Mouse (Mus musculus) macrophage (primary cell): ENCODE data around the gene Xpnpep2. TPM values are rescaled to one million over a fixed set of nuclear protein-coding genes. Genes with fewer than 3 reads are reported as not detected.
A peak's percentile ranks its signal among the peaks of the same experiment; 100 is the strongest.

Experiments used
- H3K27ac ChIP-seq: fragments of 350-480 bp; formaldehyde crosslinking; 2 replicates; pipeline ENCODE4 v1.9.0; 2021
- H3K36me3 ChIP-seq: fragments of 350-480 bp; formaldehyde crosslinking; 2 replicates; pipeline ENCODE4 v1.9.0; 2021; ENCODE audit errors: inconsistent target
- H3K4me3 ChIP-seq: fragments of 350-480 bp; formaldehyde crosslinking; 2 replicates; pipeline ENCODE4 v1.9.0; 2021; ENCODE audit errors: inconsistent target
- H3K79me2 ChIP-seq: fragments of 350-480 bp; formaldehyde crosslinking; 2 replicates; pipeline ENCODE4 v1.9.0; 2021; ENCODE audit errors: inconsistent target
- WGBS: methylation state at CpG from one replicate; pipeline ENCODE4 v1.1.7; 2026; ENCODE audit warnings: inconsistent platforms; ENCODE audit not compliant: missing documents; 5-methylcytosine and 5-hydroxymethylcytosine counted together
- polyA plus RNA-seq: library from polyadenylated mRNA; stranded (reverse); fragments of 250-400 nt; gene quantifications from 3 replicates; pipeline ENCODE4 v1.2.4, GENCODE M21; 2018; ENCODE audit warnings: inconsistent platforms

The Xpnpep2 gene
- polyA plus RNA-seq, 1 experiment from 2014 or later, result not detected

DNA sequence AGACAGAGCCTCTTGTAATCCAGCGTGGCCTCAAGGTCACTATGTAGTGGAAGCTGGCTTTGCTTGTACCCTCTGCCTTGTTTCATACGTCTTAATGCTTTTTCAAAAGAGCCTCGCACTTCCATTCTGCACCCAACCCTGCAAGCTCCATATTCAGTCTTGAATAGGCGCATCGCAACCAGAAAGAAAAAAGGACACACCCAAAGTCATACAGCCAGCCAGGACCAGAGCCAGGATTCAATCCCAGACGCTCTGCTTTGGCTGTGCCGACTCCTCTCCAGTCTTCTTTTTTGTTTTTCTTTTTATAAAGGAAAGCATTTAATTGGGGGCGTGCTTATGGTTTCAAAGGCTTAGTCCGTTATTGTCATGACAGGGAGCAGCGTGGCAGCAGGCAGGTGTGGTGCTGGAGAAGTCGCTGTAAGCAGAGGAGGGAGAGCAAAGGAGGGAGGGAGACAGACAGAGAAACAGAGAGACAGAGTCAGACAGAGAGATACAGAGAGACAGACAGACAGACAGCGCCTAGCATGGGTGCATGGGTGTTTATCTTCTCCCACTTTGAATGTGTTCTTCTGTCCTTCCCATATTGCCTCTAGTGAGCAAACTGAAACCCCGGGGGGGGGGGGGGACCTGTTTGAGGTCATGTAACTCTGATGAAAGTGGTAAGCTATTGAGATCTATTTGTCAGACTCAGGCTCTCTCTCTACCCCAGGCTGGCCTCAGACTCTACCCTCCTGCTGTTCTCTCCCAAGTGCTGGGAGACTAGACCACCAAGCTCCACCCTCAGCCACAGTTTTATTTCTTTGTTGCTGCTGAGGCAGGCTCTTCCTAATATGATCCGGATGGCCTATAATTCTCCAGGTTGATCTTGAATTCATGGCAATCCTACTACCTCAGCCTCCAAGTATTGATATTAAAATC lies 31.1 kb downstream of the Xpnpep2 start:
- H3K4me3 ChIP-seq, result no peak overlapping the region
- H3K27ac ChIP-seq, result peak overlapping the region; percentile 65
- H3K36me3 ChIP-seq, result no peaks in the 10 kb centered on the region
- no peaks in the 10 kb centered on the region for H3K79me2 ChIP-seq
- 62% methylated on average over 14 of the region's 14 CpGs for WGBS

DNA sequence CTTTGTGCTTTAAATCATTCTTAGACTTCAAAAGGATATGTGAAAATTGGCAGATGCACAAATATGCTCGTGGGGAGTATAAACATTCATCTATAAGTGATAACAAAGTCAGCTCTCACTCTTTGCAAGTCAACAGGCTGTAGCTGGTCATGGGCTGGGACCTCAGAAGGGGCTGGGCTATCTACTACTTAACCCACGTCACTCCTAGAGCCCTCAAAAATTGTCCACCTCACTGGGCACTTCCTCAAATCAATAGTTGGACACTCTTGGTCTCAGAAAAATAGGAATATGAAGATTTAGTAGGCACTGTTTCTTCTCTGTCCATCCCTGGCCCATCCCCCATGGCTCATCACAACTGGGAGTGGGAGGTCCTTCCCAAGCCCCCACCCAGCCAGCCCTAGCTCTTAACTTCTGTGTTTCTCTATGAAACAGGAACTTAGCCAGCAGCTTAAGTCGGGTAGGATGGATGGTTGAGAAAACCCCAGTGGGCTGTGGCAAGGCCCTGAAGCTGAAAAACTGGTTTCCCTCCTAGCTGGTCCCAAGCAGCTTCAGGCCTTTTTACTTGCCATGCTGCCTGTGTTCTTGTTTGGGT lies 31.9 kb downstream of the Xpnpep2 start:
- peak overlapping the region; percentile 65 for H3K27ac ChIP-seq
- no peaks in the 10 kb centered on the region for H3K79me2 ChIP-seq
- no peaks in the 10 kb centered on the region for H3K36me3 ChIP-seq
- no peak overlapping the region for H3K4me3 ChIP-seq
- WGBS, result 23% methylated on average over 3 of the region's 3 CpGs

DNA sequence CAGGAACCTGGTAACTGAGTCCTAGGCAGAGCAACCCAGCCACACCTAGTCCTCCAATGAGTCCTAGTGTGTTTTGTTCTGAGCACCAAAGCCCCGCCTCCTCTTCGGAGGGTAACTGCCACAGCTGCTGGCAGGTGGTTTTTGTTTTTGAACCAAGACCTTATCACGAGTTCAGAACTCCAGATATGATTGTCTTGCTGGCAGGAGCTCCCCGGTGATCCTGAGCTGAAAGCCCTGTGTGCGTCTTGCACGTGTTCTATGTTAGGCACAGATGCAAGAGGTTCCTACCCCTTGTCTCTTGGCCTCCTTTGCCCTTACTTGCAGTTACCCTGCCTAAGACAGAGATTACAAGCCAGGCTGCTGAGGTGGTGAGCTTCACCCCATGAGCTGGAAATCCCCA lies 33.0 kb downstream of the Xpnpep2 start:
- H3K27ac ChIP-seq, result peak overlapping the region; percentile 65; the same call in 1 of the 2 replicates
- H3K4me3 ChIP-seq, result no peak overlapping the region
- H3K36me3 ChIP-seq, result no peaks in the 10 kb centered on the region
- WGBS, result 58% methylated on average over 6 of the region's 6 CpGs
- peaks cover 2% of the 10 kb centered on the region for H3K79me2 ChIP-seq

DNA sequence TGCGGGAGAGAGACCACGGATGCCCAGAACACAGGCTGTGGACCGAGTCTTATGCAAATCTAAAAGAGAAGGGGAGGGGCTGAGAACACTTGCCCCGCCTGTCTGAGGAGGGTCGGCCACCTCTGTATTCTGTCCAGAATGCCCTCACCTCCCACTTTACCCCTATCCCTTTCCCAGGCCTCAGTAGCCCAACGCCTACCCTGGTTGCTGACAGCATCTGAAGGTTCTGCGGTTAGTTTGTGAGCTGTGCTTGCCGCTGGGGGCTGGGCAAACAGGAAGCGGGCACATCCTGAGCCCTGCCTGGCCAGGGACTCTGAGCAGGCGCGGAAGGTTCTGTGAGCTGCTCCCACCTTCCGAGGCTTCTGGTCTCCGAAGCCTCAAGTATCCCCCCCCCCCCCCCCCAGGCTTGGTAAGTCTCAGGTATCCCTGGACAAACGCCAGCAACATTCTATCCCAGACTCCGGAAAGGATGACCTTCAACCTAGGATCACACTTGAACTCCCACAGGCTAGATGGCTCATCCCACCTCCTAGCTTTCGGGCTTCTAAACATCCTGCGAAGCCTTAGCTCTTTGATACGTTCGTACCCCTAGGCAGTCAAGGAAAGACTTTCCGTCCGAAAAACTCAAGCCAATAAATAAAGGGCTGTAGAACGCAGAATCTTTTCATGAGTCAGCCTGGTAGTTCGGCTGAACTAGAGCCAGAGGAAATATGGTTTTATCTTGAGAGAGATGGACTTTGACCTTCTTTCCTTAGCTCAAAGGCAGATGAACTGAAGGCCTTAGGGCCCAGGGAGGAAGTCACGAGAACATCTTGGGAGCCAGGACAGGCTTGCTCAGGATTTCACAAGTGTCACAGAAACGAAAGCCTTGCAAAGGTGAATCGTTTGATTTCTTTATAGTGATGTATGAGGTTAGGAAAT lies 35.1 kb downstream of the Xpnpep2 start:
- Histone ChIP-seq H3K27ac (peak overlapping the region; percentile 79), H3K36me3 (no peaks in the 10 kb centered on the region)
- 29% methylated on average over 21 of the region's 26 CpGs for WGBS

DNA sequence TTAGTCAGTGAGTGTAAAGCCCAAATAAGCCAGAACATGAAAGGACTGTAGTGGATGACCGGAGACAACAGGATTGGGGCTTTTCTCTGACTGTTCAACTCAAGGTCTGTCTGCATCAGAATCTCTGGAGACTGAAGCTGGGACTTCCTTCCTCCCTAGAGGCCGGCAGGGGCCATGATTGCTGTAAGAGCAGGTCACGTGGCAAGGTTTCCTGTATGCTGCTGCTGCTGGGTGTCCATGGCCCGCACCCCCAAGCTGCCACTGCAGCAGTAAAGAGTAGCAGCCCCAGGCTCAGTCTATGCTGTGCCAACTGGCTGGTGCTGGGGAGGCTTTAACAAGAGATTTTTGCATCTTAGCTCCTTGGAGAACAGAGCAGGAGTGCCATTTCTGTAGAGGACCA lies 37.7 kb downstream of the Xpnpep2 start, which contains the start of gene Sash3:
Gene Sash3, plus strand, starts transcription at position 175 of the 400 bp plus-strand sequence.
- Histone ChIP-seq H3K36me3 (no peaks in the 10 kb centered on the region), H3K79me2 (peaks cover 50% of the 10 kb centered on the region), H3K4me3 (peak within 1 kb of the TSS; percentile 60), H3K27ac (peak within 1 kb of the TSS; percentile 88)
- WGBS, result 16% methylated on average over 4 of the region's 4 CpGs

More for the DNA sequence above, 35.1 kb downstream of the Xpnpep2 start:
- Histone ChIP-seq H3K4me3 (no peak overlapping the region; the same call in 1 of the 2 replicates), H3K79me2 (peaks cover 24% of the 10 kb centered on the region)

DNA sequence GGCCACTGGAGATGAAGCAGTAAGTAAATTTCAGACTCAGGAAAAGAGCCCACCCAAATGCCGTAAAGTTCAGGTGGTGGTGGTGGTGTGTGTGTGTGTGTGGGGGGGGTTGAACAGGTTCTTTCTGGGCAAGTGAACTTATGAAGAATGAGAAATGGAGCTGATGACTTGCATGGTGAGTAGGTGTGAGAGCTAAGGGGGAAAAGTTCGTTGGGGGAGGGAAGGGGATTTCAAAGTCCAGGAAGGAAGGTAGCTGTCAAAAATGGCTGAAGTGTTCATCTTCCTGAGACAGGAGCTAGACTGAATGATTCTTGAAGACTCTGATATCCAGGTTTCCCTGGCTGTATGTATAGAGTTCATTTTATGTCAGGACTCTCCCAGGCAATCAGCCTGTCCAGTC lies 38.7 kb downstream of the Xpnpep2 start:
- H3K79me2 ChIP-seq, result peaks cover 59% of the 10 kb centered on the region
- H3K36me3 ChIP-seq, result no peaks in the 10 kb centered on the region
- H3K27ac ChIP-seq, result peak overlapping the region; percentile 88
- WGBS, result 22% methylated on average over 1 of the region's 2 CpGs
- H3K4me3 ChIP-seq, result peak overlapping the region; percentile 60

DNA sequence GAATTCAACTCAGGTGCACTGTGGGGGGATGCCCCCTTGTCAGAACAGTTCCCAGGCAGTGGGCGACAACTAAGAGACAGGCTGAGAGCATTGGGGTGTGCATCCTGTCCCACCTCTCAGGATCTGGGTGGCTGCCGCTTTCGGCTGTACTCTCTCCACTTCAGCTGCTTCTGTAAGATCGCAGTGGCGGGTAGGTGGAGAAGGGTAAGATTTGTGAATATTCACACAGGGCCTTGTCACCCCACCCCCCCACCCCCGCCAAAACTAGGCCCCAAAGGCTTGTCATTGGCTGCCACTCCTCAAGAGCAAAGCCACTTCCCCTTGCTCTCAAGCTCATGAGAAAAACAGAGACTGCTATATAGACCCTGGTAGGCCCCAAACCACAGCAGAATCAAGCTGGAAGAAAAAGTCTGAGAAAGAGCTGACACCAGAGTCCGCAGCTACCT lies 39.2 kb downstream of the Xpnpep2 start:
- peak overlapping the region; percentile 88 for H3K27ac ChIP-seq
- no peaks in the 10 kb centered on the region for H3K36me3 ChIP-seq
- H3K79me2 ChIP-seq, result peaks cover 65% of the 10 kb centered on the region
- 30% methylated on average over 7 of the region's 7 CpGs for WGBS
- H3K4me3 ChIP-seq, result peak overlapping the region; percentile 60

DNA sequence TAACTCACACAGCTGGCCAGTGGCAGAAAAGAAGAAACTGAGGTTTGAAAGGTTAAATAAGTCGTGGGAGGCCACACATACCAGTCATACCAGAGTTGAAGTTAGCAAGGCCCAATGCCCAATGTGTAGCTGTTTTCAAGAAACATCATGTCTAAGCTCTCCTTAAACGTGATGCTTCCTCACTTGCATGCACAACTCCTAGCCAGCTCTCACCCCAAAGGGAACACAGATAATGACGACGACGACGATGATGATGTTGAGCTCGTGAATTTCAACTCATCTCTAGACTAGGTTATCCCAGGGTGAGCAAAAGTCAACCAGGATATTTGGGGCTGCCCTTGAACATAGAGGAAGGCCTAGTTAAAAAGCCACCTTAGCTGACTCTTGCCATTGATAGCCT lies 43.6 kb downstream of the Xpnpep2 start:
- H3K36me3 ChIP-seq, result 0 out of 2 replicates have a peak, but pooled peaks cover 5% of the 10 kb centered on the region
- WGBS, result 69% methylated on average over 7 of the region's 7 CpGs
- peaks cover 76% of the 10 kb centered on the region for H3K79me2 ChIP-seq
- H3K4me3 ChIP-seq, result no peak overlapping the region
- H3K27ac ChIP-seq, result no peak overlapping the region

DNA sequence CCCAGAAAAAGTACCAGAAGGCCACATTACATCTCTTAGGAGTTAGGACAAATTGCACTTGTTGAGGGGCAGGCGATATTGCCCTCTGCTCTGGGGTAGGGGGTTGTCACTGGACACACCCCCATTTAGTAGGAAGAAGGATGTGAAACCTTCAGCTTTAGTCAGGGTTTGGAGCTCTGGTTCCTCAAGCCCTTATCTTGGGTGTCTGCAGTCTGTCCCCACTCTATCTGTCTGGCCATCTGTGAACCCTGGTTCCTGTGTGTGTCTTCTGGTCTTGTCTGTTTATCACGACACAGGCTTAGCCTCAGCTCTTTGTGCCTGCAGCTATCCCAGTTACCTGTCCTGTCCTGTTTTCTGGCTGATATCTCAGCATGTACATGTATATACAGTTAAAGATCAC lies 44.9 kb downstream of the Xpnpep2 start:
- 0 out of 2 replicates have a peak, but pooled peaks cover 7% of the 10 kb centered on the region for H3K36me3 ChIP-seq
- peaks cover 63% of the 10 kb centered on the region for H3K79me2 ChIP-seq
- no peak overlapping the region for H3K27ac ChIP-seq
- 33% methylated on average over 2 of the region's 2 CpGs for WGBS
- no peak overlapping the region for H3K4me3 ChIP-seq

DNA sequence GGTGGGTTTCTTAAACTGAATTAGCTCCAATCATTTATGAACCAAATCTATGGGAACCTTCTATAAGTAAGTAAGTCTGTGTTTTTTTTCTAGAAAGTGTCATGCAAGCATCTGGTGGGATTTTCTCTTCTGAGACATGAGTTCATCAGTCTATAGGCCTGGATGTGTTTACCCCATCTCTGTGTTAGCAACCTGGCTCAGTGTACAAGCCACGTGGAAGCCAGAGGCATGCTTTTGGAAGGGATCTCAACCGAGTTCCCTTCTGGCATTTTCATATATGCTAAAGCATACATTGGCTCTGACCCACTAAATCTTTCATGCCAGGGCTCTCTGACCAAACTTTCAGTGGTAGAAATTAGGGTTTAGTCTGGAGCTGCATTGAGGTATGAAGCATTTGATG lies 45.4 kb downstream of the Xpnpep2 start:
- 56% methylated on average over 2 of the region's 2 CpGs for WGBS
- Histone ChIP-seq H3K36me3 (0 out of 2 replicates have a peak, but pooled peaks cover 10% of the 10 kb centered on the region), H3K79me2 (peaks cover 57% of the 10 kb centered on the region), H3K4me3 (no peak overlapping the region), H3K27ac (no peak overlapping the region)

DNA sequence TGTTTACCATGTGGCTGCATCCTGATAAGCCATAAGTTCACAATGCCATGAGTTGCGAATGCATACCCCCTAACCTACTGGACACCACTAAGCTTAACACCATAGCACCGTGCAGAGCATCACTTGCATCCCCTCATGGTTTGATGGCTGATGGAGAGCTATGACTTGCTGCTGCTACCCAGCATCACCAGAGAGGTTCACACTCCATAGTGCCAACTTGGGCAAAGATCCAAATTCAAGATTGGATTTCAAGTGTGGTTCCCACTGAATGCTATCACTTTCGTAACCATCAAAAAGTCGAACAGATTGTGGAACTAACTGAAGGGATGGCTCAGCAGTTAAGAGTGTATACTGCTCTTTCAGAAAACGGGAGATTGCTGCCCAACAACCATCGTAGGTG lies 47.0 kb downstream of the Xpnpep2 start:
- H3K36me3 ChIP-seq, result 0 out of 2 replicates have a peak, but pooled peaks cover 10% of the 10 kb centered on the region
- peaks cover 42% of the 10 kb centered on the region for H3K79me2 ChIP-seq
- WGBS, result 83% methylated on average over 6 of the region's 6 CpGs
- H3K4me3 ChIP-seq, result no peak overlapping the region
- H3K27ac ChIP-seq, result no peak overlapping the region

DNA sequence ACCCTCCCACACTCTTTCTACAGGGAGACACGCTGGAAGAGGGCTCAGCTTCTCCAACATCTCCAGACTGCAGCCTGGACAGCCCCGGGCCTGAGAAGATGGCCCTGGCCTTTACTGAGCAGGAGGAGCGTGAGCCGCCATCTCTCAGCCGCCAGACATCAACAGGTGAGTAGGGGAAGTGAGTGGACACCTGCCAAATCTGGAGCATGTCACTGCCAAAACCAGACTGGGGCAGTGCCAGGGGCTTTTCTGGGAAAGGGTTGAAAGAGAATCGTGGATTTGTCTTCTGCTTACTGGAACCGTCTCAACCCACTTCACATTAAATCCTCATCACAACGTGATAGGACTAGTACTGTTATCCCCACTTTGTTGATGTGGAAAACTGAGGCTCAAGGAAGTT lies 48.9 kb downstream of the Xpnpep2 start:
- peaks cover 23% of the 10 kb centered on the region for H3K79me2 ChIP-seq
- no peak overlapping the region for H3K27ac ChIP-seq
- no peak overlapping the region for H3K4me3 ChIP-seq
- WGBS, result 91% methylated on average over 7 of the region's 8 CpGs
- H3K36me3 ChIP-seq, result 0 out of 2 replicates have a peak, but pooled peaks cover 10% of the 10 kb centered on the region

DNA sequence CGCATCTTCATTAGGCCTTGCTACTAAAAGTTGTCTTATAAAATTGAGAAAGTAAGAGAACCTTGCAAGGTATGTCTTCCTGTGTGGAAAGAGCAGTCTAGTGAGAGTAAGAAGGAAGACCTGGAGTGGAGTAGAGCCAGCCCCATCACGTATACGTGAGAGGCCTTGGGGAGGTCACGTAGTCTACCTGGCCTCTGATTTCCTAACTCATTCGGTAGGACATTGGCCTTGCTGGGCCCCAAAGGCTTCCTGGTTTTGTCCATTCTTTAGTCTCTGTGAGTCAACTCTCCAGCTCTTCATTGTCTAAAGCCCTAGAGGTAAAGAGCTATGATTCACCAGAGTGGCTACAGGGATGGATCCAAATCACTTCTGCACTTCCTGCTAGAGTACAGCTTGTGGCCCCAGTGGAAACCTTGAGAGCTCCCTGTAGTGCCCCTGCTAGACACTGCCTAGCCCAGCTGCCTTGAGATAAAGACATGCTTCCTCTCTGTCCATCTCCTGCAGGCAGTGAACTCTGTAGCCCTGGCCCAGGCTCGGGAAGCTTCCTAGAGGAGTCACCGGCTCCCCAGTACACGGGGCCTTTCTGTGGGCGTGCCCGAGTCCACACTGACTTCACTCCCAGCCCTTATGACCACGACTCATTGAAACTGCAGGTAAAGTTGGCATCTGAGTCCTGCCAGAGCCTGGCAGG lies 49.8 kb downstream of the Xpnpep2 start:
- H3K27ac ChIP-seq, result no peak overlapping the region
- H3K79me2 ChIP-seq, result peaks cover 16% of the 10 kb centered on the region
- no peak overlapping the region for H3K4me3 ChIP-seq
- 0 out of 2 replicates have a peak, but pooled peaks cover 10% of the 10 kb centered on the region for H3K36me3 ChIP-seq
- WGBS, result 91% methylated on average over 11 of the region's 11 CpGs
